ENCODE assay signal across 15 mouse cellular contexts in the genomic region with DNA sequence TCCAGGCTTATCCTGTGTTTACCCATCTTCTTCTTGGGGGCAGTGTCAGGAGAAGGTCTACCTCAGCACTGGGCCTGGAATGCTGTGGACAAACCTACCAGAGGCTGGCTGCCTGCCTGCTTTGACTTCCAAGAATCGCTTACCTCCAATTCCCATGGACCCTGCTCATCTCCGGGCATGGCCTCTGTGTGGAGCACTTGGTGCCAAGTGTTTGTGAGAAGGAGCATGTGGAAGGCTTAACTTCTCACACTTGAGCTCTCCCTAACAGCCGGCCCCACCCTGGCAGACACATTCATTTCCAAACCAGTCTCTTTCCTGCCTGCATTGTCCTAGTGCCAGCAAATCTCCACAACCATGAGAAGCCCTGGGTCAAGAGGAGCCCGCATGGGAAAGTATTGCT. TPM values are rescaled to one million over a fixed set of nuclear protein-coding genes. Genes with fewer than 3 reads are reported as not detected.
DNase-seq lines count a peak whose midpoint lies in the region.
"Had no signal": no experiment of that assay in that cellular context is flagged by ENCODE, and none has a peak within 500 bp of the region (broad histone marks: within the 10 kb centered on the region; RNA-seq: fewer than 3 reads in every experiment).

No protein-coding gene starts in this region.

- peak; percentile 34 to 48 for DNase-seq in cerebellum, postnatal 14 days
- no peak for DNase-seq in cerebellum, adult 18-20 months
- peak; percentile 80 for DNase-seq in heart, adult 11 months
- no peak for DNase-seq in heart, postnatal 10 days
- DNase-seq in 3T3-L1 (ENCODE audit: low read depth, low spot score) (peak; percentile 17), NIH3T3 (ENCODE audit: low read depth) (peak; percentile 40)
- DNase-seq in frontal cortex, postnatal 25 days (ENCODE audit: low spot score in 2 of 2) = no peak
- DNase-seq: adrenal gland, adult 2 months; adrenal gland, postnatal 36 days; cerebellum, adult 11 months; cerebellum, adult 9-10 months; gastrocnemius, adult 2 months; gastrocnemius, postnatal 36 days; heart, postnatal 36 days; kidney, adult 18-20 months had no signal

- intact Hi-C loops in heart, postnatal 10 days (cut with DNase I) = loop anchor here (5.0 kb wide), 1 partner anchor 274 kb away; no protein-coding TSS in a partner anchor

RNA-seq across cellular contexts. Expression of a gene that starts 49.8 kb away (rescaled TPM):
- 10 to 100 TPM; 11.1 to 12.9 TPM for total RNA-seq in heart, postnatal 10 days (2021)

Comparison
In these comparisons a context has a peak if more than half of its experiments do, and no peak if none do; other contexts are left out.
1. DNase-seq: peak in cerebellum, postnatal 14 days (2 of 2), heart, adult 11 months (single experiment), 3T3-L1 (single experiment) and NIH3T3 (single experiment); none in cerebellum, adult 18-20 months (0 of 2), heart, postnatal 10 days (0 of 2) and frontal cortex, postnatal 25 days (0 of 2).